16 mouse cellular contexts compared by ENCODE assay signal in genomic region chr13:110897621-110898020, GRCm38 (mm10).
DNase-seq lines count a peak whose midpoint lies in the region; ATAC-seq and TF ChIP-seq lines count a peak whose summit lies in the region.
"Had no signal": no experiment of that assay in that cellular context is flagged by ENCODE, and none has a peak within 500 bp of the region (broad histone marks: within the 10 kb centered on the region; RNA-seq: fewer than 3 reads in every experiment).

No protein-coding gene starts in this region.

- no peak overlapping the region for H3K4me2 ChIP-seq in kidney, postnatal 0 days (ENCODE audit: low read length)
- H3K4me2 ChIP-seq in kidney, embryonic 14.5 days (replicated peaks; ENCODE audit: low read depth, low read length), result no peak overlapping the region
- H3K4me2 ChIP-seq in forebrain, embryonic 11.5 days (ENCODE audit: low read depth, low read length, severe bottlenecking), result no peak overlapping the region
- H3K4me2 ChIP-seq: embryonic facial prominence, embryonic 15.5 days; neural tube, embryonic 15.5 days had no signal

- H3K36me3 ChIP-seq in kidney, postnatal 0 days (ENCODE audit: insufficient read depth, low read length), result no peaks in the 10 kb centered on the region
- H3K36me3 ChIP-seq in kidney, embryonic 14.5 days (ENCODE audit: control insufficient read depth, insufficient read depth, low read length), result no peaks in the 10 kb centered on the region
- no peaks in the 10 kb centered on the region for H3K36me3 ChIP-seq in forebrain, embryonic 11.5 days (ENCODE audit: control insufficient read depth, insufficient read depth, low read length)
- H3K36me3 ChIP-seq: embryonic facial prominence, embryonic 15.5 days; neural tube, embryonic 15.5 days had no signal

- H3K9me3 ChIP-seq in kidney, postnatal 0 days (replicated peaks; ENCODE audit: low read length), result no peaks in the 10 kb centered on the region
- no peaks in the 10 kb centered on the region for H3K9me3 ChIP-seq in kidney, embryonic 14.5 days (ENCODE audit: control insufficient read depth, low read length)
- H3K9me3 ChIP-seq in forebrain, embryonic 11.5 days (ENCODE audit: control insufficient read depth, low read length), result no peaks in the 10 kb centered on the region
- H3K9me3 ChIP-seq: embryonic facial prominence, embryonic 15.5 days; megakaryocyte, embryonic 14.5 days; neural tube, embryonic 15.5 days had no signal

- DNase-seq in cerebellum, postnatal 10 days, result peak; percentile 12 to 16
- no peak for DNase-seq in cerebellum, postnatal 36 days
- DNase-seq in kidney, postnatal 0 days (ENCODE audit: low spot score), result peak; percentile 40
- peak; percentile 67 for DNase-seq in 3T3-L1 (ENCODE audit: low read depth, low spot score)
- peak; percentile 51 for DNase-seq in kidney, postnatal 36 days
- DNase-seq in gastrocnemius, postnatal 14 days, result no peak
- no peak for DNase-seq in forebrain, embryonic 11.5 days (ENCODE audit: low spot score)
- DNase-seq: adrenal gland, postnatal 10 days; cerebellum, postnatal 25 days; thymus, adult 18-20 months had no signal

- H3K27ac ChIP-seq in kidney, postnatal 0 days, result no peak overlapping the region
- H3K27ac ChIP-seq in kidney, embryonic 14.5 days (ENCODE audit: low read depth, low read length), result no peak overlapping the region
- no peak overlapping the region for H3K27ac ChIP-seq in forebrain, embryonic 11.5 days (ENCODE audit: low read depth, low read length)
- H3K27ac ChIP-seq: embryonic facial prominence, embryonic 15.5 days; liver, embryonic 14.5 days; neural tube, embryonic 15.5 days had no signal

- no peak for ATAC-seq in kidney, postnatal 0 days (replicated peaks; ENCODE audit: low FRiP score, low read depth)
- no peak for ATAC-seq in kidney, embryonic 14.5 days (ENCODE audit: low FRiP score, low TSS enrichment)
- no peak for ATAC-seq in forebrain, embryonic 11.5 days (replicated peaks; ENCODE audit: low FRiP score)
- ATAC-seq: forebrain, embryonic 14.5 days had no signal

- 47% methylated on average over 4 of the region's 4 CpGs for WGBS in kidney, postnatal 0 days
- 60% methylated on average over 4 of the region's 4 CpGs for WGBS in kidney, embryonic 14.5 days
- 75% methylated on average over 4 of the region's 4 CpGs for WGBS in forebrain, embryonic 11.5 days

- intact Hi-C loops in gastrocnemius, postnatal 14 days (cut with DNase I; ENCODE audit: low total_unique reads), result no loop called here

- no peak for TF ChIP-seq CTCF in kidney, postnatal 0 days (IDR thresholded peaks at IDR 0.05; ENCODE audit: low read depth)

- no peak overlapping the region for H3K4me3 ChIP-seq in kidney, postnatal 0 days (replicated peaks; ENCODE audit: low read depth, low read length)
- no peak overlapping the region for H3K4me3 ChIP-seq in kidney, embryonic 14.5 days (ENCODE audit: low read length)
- H3K4me3 ChIP-seq in forebrain, embryonic 11.5 days (ENCODE audit: low read depth, low read length), result no peak overlapping the region
- H3K4me3 ChIP-seq: embryonic facial prominence, embryonic 15.5 days; megakaryocyte, embryonic 14.5 days; neural tube, embryonic 15.5 days had no signal

- no peaks in the 10 kb centered on the region for H3K4me1 ChIP-seq in kidney, postnatal 0 days (replicated peaks; ENCODE audit: insufficient read depth, low read length)
- H3K4me1 ChIP-seq in kidney, embryonic 14.5 days (ENCODE audit: control insufficient read depth, insufficient read depth, low read length), result no peaks in the 10 kb centered on the region
- no peaks in the 10 kb centered on the region for H3K4me1 ChIP-seq in forebrain, embryonic 11.5 days (replicated peaks; ENCODE audit: control insufficient read depth, insufficient read depth, low read length)
- H3K4me1 ChIP-seq: neural tube, embryonic 15.5 days had no signal

- no peak overlapping the region for H3K9ac ChIP-seq in kidney, postnatal 0 days (ENCODE audit: low read depth, low read length)
- no peak overlapping the region for H3K9ac ChIP-seq in kidney, embryonic 14.5 days (ENCODE audit: low read depth, low read length)
- H3K9ac ChIP-seq in forebrain, embryonic 11.5 days (ENCODE audit: low read length), result no peak overlapping the region
- H3K9ac ChIP-seq: embryonic facial prominence, embryonic 15.5 days; liver, embryonic 14.5 days; neural tube, embryonic 15.5 days had no signal

- H3K27me3 ChIP-seq in kidney, postnatal 0 days (ENCODE audit: insufficient read depth, low read length), result no peaks in the 10 kb centered on the region
- H3K27me3 ChIP-seq in kidney, embryonic 14.5 days (ENCODE audit: control insufficient read depth, insufficient read depth, low read length), result no peaks in the 10 kb centered on the region
- no peaks in the 10 kb centered on the region for H3K27me3 ChIP-seq in forebrain, embryonic 11.5 days (ENCODE audit: control insufficient read depth, insufficient read depth, low read length)
- H3K27me3 ChIP-seq: embryonic facial prominence, embryonic 15.5 days; megakaryocyte, embryonic 14.5 days; neural tube, embryonic 15.5 days had no signal

Comparison
In these comparisons a context has a peak if more than half of its experiments do, and no peak if none do; other contexts are left out.
1. DNase-seq: peak in cerebellum, postnatal 10 days (2 of 2), kidney, postnatal 0 days (single experiment), 3T3-L1 (single experiment) and kidney, postnatal 36 days (2 of 2); none in cerebellum, postnatal 36 days (0 of 2), gastrocnemius, postnatal 14 days (single experiment) and forebrain, embryonic 11.5 days (single experiment).